Mouse (Mus musculus) hindlimb bud, embryonic 11.5 days (tissue): ENCODE results near the gene Agl.
"Not testable (repeated sequence)": the region's sequence is repeated elsewhere in the genome, so short reads cannot be mapped to it uniquely, and the experiment has no call there.

ENCODE experiments used
- DNase-seq: peaks from one replicate; pipeline ENCODE4 v3.0.0-alpha.2; 2012; ENCODE audit warnings: low read depth, low spot score; ENCODE audit errors: extremely low spot score

The Agl gene

GRCm38 (mm10) chr3:116816674-116817215 is 8.8 kb upstream of the Agl start:
- DNase-seq = no peak

DNA sequence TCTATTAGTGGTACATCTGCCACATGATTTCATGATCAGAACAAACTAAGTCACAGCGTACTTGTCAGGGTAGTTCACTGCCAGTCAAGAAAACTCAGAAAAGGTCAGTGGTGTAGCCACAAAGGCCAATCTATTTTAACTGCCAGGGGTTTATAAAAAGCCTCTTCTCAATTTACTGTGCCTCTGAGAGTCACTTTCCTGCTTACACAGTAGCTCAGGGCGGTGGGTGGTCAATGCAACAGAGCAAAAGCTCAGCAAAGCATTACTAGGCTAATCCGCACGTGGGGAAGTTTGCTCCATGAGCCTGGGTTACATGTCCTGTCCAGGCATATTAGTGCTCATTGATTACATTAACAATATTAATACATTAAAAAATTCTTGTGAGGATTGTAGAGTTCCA is 8.0 kb upstream of the Agl start:
- no peak for DNase-seq

DNA sequence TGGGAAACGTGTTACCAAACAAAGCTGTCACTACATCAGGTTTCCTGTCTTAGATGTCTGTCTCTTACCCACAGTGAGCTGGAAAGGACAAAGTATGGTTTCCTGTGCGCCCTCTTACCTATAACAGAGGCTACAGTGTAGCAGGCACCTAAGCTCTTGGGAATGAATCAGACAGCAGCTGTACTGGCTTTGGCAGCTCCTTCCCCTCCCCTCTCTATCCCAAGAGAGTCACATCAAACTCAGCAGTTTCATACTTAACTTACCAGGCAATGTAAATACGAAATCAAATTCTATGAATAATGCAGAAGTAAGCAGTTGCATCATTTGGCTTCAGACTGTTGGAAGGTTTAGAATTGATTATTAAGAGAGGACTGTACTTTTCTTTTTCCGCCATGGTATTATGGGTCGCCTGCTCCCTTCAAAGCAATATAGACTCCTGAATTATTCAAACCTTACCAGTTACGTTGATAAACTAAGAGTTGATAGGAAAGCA is 7.4 kb upstream of the Agl start:
- no peak for DNase-seq

DNA sequence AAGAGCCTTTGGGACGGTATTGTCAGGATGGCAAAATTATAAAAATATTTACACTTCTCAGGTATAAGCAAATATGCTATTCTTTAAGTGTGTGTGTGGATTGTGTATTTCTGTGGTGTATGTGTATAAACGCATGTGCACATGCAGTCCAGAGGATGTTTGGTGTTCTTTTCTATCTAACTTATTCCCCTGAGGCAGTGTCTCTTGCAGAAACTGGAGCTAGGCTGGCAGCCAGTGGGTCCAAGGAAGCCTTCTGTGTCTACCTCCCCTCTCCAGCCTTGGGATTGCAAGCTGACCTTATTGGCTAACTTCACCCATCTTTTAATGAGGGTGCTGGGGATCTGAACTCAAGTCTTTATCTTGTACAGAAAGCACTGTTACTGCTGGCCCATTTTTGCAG is 5.0 kb upstream of the Agl start:
- DNase-seq = no peak

GRCm38 (mm10) chr3:116810351-116810750 is 2.4 kb upstream of the Agl start:
- DNase-seq = not testable (repeated sequence)

DNA sequence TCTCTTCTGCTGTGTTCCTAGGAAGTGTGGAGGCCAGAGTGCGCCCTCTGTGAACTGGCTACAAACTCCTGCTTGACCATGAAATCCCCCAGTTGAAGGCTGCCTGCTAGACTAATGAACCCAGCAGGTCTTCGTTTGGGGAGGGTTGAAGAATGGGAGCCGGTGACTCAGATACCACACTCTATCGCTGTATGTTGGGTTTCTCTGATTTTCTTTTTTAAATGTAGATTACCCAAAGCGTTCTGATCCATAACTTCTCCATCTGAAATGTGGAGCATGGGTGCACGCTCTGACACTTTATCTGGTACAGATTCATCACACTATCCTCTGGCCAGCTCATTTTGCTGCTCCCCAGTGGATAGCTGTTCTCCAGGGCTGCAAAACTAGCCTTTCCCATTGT is 1.3 kb upstream of the Agl start:
- no peak for DNase-seq

DNA sequence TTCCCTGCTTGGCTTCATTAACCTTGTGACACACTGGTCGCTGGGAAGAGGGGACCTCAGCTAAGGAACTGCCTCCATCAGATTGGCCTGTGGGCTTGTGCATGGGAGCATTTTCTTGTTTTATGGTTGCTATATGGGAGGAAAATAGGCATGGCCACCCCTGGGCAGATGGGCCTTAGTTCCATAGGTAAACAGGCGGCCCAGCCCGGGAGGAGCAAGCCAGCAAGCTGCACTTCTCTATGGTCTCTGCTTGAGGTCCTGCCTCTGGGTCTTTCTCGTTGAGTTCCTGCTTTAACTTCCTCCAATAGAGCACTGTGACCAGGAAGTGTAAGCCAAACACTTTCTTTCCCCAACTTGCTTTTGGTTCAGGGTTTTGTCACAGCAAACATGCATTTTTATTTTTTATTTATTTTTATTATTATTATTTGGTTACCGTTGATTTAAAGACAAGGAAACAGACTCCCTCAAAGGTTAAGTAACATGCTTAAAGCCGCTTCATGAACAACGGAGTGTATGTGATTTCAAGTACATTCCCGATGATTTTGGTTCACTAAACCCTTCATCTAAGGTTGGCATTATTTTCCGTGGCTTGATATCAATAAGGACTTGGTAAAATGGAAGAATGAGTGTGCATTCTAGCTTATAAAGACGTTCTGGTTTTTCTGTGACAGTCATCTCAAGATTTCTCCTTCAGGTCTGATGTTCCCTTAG is 696 bp upstream of the Agl start:
- DNase-seq = no peak

GRCm38 (mm10) chr3:116805866-116806265 is 2.1 kb downstream of the Agl start:
- DNase-seq = no peak

GRCm38 (mm10) chr3:116804746-116805285 is 3.1 kb downstream of the Agl start:
- no peak for DNase-seq

DNA sequence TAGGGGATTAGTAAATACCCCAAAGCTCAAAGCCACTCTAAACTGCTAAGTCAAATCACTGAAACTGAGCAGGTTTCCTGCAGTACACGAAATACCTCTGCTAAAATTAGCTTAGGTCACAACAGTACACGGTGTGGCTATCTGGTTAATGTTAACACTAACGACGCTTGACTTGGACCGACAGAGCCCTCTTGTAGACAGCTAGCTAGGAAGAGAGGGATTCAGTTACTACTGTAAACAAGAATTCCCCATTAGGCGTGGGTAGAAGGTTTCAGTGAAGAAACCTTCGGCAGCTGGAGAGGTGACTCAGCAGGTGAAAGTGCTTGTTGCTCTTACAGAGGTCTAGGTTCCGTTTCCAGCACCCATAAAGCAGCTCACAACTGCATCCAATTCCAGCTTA is 6.2 kb downstream of the Agl start:
- DNase-seq = no peak

GRCm38 (mm10) chr3:116798821-116799510 is 9.0 kb downstream of the Agl start:
- DNase-seq = no peak

- DNase-seq = no peak
Observed at GRCm38 (mm10) chr3:116788851-116789250, 19.1 kb downstream of the Agl start.

DNA sequence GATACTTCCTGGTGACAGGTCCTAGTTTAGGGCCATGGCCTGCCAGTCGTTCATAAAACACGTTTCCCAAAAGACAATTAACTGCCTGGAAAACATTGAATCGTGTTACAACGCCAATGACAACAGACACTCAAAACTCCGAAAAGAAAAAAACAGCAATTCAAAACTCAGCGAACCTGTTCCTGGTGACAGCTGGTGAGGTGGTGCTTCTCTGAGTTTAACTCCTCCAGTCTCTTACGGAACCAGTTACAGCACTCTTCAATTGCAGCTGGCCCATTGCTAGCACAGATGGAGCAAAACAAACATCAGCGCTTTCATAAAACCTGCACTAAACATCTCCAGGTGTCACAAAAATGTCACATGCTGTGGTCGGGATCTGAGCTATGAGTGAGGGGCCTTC is 21.4 kb downstream of the Agl start:
- DNase-seq = no peak

- DNase-seq = no peak
Observed at GRCm38 (mm10) chr3:116785820-116786219, 22.1 kb downstream of the Agl start.

DNA sequence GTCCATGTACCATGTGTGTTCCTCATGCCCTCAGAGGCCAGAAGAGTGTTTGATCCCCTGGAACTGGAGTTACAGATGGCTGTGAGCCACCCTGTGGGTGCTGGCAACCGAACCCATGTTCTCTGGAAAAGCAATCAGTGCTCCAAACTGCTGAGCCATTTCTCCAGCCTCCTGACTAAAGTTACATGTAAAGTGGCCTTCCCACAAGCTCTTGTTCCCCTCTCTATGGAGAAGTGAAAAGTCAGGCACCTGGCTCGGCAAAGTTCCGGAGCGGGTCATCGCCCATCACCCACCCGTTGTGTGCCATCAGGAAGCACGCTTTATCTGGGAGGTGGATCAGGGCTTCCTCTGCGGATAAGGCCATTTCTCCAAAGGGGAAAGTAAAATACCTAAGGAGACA is 23.2 kb downstream of the Agl start:
- DNase-seq = no peak

- no peak for DNase-seq
Observed at GRCm38 (mm10) chr3:116784290-116784689, 23.7 kb downstream of the Agl start.

DNA sequence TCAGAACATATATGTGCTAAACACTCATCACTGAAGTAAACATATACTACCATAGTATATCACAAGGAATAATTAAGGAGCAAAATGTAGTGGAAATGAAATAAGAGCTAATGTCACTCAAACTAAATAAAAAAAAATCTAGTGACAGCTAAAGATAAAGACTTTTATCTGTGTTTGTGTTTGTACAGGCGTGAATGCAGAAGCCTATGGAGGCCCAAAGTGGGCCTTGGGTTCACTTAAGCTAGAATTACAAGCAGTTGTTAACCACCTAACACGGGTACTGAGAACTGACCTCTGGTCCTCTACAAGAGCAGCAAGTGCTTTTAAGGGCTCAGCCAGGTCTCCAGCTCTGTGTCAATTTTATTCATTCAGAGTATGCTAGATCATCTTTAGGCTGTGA is 31.0 kb downstream of the Agl start:
- no peak for DNase-seq

DNA sequence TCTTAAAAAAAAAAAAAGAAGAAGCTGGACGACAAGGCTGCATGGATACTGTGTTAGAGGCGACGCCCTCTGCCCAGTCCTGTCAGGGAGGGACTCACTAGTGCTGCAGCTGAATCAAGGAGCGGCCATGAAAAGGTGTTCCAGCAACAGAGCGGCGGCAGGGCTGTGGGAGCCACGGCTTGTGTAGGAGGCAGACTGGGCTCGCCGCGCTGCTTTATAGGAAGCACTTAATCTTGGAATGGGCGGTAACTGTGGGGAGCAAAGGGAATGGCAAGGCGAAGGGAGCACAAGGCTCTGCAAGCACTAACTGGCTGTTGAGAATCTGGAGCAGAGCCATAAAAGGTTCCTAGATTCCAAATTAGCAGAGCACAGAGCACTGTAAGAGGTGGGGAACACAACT is 34.1 kb downstream of the Agl start:
- no peak for DNase-seq

GRCm38 (mm10) chr3:116771597-116771996 is 36.4 kb downstream of the Agl start:
- no peak for DNase-seq

- DNase-seq = not testable (repeated sequence)
Observed at GRCm38 (mm10) chr3:116766963-116767362, 41.0 kb downstream of the Agl start.

- no peak for DNase-seq
Observed at GRCm38 (mm10) chr3:116752818-116753217, 55.1 kb downstream of the Agl start.
